Mouse (Mus musculus) bone marrow, adult 2 months (tissue): ENCODE data around the gene Chn2.

ENCODE experiments used
- CTCF ChIP-seq: fragments of 200-500 bp; IDR thresholded peaks from 2 replicates; pipeline ENCODE4 v1.5.1; 2011; ENCODE audit warnings: low read length, control low read depth; ENCODE audit not compliant: control insufficient read depth, insufficient read depth
- POLR2A ChIP-seq: fragments of 200-500 bp; IDR thresholded peaks from 2 replicates; pipeline ENCODE4 v1.6.1; 2011; ENCODE audit warnings: low read depth, mild to moderate bottlenecking, control low read depth, low read length, borderline replicate concordance; ENCODE audit not compliant: control insufficient read depth

DNA sequence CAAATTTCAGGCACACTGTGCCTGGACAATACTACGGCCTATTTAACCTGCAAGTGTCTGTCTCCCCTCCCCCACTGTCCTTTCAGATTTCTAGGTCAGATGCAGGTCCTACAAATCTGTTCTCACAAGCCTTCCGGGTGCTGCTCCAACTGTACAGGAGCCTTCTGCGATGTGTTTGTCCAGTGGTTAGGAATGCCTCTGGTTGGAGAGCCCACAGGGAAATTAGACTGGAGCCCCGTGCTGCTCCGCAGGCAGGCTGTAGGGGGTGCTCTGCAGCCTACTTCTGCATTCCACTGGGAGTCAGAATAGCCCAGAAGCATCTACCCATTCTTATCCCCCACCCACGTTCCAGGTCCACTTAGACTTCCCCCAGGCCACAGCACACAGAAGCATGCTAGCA is 215.4 kb downstream of the Chn2 start:
- TF ChIP-seq CTCF: no peak
- TF ChIP-seq POLR2A: no peak
